Mouse (Mus musculus) olfactory bulb, adult 2 months (tissue): Measurements from ENCODE around the gene Corin.

Experiments
- CTCF ChIP-seq: fragments of 200-500 bp; IDR thresholded peaks from 2 replicates; pipeline ENCODE4 v1.5.1; 2012; ENCODE audit warnings: low read depth, mild to moderate bottlenecking, low read length, moderate library complexity; ENCODE audit not compliant: insufficient read depth
- POLR2A ChIP-seq: fragments of 200-500 bp; IDR thresholded peaks from 2 replicates; pipeline ENCODE4 v1.6.1; 2012; ENCODE audit warnings: mild to moderate bottlenecking, low read depth, low read length, moderate library complexity; ENCODE audit not compliant: insufficient read depth

- TF ChIP-seq POLR2A (no peak), CTCF (no peak)
These were observed 154.1 kb downstream of the Corin start for GRCm38 (mm10) chr5:72350081-72350758.
